Mouse (Mus musculus): ENCODE data around the gene Gm21988.

Gene Gm21988

DNA sequence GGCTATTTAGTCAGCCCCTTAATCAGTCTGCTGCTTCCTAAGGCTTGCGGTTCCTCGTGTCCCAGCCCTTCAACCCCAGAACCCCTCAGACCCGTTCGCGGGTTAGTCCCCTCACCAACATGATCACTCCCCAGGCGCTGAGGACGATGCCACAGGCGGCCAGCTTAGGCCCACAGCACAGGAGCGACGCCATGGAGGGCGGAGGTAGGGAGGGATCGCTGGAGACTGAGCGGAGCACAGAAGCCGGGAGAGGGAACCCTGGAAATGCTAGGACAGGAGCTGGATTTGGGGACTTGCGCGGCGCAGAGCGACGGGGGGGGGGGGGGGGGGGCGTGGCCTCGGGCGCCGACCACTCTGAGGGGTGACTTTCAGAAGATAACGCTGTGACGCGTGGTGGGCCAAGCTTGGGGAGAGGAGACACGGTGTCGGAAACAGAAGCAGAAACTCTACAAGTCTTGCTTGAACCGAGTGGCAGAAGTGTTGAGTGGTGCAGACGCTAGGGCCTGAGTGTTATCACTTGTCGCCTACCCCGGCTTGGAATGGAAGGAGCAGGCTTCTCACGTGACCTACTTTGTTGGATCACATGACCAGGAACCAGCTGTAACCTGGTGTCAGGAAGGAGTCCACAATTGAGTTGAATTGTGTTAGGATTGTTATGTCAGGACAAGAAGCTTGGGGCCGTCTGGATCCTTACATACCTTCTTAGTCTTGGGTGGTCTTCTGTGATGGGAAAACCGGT lies at the start of gene Gm21988, which contains the start of gene Rnasek:
TSS of gene Gm21988 (minus strand) at position 290 of the 739 bp plus-strand sequence.
TSS of gene Rnasek (minus strand) at position 302 of the 739 bp plus-strand sequence.
- peak; percentile 75 for DNase-seq (ENCODE audit: low read depth, low spot score)

DNA sequence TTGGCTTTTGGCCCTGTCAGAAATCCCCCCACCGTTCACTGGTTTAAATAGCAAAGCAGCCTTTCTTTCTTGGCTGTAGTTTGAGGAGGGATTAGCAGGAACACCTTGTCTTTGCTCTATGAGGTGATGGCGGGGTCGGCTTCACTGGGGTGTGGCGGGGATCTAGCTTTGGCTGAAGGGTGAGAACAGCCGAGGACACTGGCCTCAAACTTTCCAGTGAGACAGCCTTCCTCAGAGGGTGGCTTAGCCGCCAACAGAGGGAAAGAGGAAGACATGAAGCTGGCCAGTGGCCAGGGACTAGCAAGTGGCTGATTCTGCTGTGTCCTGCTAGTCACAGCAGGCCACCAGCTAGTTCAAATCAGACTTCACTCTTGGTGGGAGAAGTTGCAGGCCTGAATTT lies 49.6 kb upstream of the Gm21988 start:
- no peak for DNase-seq (ENCODE audit: low read depth, low spot score)

DNA sequence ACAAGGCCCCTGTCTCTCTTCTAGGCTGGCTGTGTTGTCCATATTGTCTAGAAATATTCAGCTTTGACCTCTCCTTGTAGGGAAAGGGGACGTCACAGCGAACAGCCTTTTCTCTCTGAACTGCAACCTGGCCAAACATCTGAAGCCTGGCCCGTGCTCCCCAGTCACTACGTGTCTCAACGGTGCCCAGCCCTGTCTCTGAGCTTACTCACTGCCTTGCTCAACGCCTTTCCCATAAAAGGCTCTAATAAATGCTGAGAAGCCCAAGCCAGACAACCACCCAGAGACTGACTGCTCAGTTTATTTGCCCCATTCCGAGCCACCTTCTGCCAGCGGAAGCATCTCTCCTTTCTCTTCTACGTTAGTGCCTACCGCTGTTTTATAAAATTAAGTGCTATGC lies 48.5 kb upstream of the Gm21988 start:
- no peak for DNase-seq (ENCODE audit: low read depth, low spot score)

DNA sequence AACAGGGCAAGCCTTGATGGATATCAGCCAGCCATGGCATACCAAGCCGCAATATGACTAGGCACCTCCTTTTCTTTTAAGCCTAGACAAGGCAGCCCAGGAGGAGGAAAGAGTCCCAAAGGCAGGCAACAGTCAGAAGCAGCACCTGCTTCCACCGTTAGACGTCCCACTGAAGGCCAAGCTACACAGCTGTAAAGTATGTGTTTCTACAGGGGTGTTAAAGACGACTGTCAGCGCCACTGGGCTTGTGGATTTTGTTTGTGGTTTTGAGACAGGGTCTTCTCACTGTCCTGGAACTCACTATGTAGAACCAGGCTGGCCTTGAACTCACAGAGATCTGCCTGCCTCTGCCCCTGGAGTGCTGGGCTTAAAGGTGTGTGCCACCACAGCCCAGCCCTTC lies 46.1 kb upstream of the Gm21988 start:
- no peak for DNase-seq (ENCODE audit: low read depth, low spot score)

DNA sequence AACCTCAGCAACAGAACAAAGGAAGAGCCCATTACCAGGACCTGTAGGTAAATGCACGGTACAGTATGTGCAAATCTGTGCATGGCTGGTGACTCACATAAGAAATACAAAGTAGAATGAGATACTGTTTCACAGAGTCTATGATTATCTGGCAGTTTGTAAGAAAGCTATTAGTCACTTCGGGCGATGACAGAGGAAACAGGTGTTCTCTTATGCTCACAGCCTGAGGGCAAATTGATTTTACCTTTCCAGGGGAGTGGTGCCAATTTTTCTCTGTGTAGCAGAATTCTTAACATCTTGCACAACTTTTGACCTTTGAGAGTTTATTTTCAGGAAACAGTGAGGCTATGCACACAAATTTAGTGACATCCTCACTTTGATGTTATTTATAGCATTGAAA lies 45.1 kb upstream of the Gm21988 start:
- DNase-seq (ENCODE audit: low read depth, low spot score): no peak

DNA sequence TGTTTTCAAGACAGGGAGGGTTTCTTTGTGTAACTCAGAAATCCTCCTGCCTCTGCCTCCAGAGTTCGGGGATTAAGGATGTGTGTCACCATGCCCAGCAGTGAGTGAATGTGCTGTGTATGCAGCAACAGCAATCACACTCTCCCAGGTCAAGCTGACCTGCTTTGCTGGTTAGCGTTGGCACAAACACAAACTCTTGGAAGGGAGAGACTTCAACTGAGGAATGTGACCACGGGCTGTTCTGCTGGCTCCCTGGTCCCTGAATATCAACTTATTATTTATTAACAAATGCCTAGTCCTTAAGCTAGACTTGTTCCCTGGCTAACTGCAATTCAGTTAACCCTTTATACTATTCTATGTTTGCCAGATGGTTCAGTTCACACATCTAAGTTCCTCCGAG lies 44.0 kb upstream of the Gm21988 start:
- DNase-seq (ENCODE audit: low read depth, low spot score): no peak

DNA sequence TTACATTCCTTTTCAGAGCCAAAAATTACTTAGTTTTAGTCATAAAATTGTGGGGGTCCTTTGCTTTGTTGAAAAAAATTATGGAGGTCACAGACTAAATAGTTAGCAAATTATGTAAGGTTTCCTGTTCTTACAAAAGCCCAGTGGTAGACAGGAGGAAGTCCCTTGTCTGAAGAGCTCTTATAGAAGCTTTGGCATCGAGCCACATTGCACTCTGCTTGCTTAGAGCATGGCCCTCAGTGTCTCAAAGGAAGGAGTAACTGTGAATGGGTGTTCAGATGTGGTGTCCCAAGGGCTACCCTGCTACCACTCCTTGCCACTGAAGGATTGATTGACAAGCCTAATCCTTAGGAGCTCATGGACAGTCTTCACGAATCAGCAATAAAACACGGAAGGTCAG lies 40.8 kb upstream of the Gm21988 start:
- DNase-seq (ENCODE audit: low read depth, low spot score): no peak

DNA sequence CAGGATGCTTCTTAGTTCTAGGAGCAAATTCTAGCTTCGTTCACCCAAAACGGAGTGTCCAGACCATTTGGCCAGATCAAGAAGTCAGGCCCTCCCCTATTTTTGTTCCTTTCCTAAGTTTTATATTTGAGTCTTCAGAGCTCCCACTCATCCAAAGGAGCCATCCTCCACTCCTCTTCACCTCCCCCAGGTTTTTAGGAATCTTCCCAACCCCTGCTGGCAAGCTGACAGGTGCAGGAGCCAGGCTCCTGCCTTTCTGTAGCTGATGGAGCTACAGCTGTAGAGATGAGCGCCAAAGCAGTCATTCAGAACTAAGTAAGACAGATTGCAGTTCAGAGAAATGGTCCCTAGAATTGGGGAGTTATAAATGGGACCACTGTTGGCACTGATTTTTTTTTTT lies 39.3 kb upstream of the Gm21988 start:
- DNase-seq (ENCODE audit: low read depth, low spot score): no peak

DNA sequence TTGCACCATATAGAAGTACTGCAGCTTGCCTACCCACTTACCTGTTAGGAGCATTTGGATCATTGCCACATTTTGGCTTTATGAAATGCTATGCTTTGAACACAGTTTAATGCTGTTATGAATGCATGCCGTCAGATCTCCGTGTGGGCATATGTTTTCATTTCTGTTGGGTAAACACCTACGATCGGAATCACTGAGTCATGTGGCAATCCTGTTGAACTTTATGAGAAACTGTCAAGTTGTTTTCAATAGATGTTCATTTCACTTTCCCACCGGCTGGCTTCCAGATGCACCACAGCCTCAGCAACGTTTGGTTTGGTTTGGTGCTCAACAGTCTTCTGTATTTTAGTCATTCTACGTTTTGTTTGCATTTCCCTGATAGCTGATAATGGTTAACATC lies 32.0 kb upstream of the Gm21988 start:
- no peak for DNase-seq (ENCODE audit: low read depth, low spot score)

DNA sequence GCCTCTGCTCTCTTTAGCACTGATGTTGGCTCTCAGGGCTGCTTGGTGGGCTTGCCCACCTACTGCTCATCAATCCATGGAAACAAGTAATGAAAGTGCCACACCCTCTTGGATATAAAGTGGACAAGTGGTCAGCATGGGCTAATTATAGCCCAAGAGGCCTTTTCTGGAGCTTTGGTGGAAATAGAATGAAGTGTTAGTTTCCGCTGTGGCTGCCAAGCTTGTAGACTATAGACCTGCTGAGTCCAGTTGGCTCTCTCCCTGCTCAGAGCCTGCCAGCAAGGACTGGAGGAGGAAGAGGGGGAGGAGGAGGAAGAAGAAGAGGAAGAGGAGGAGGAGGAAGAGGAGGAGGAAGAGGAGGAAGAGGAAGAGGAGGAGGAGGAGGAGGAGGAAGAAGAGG lies 26.8 kb upstream of the Gm21988 start:
- DNase-seq (ENCODE audit: low read depth, low spot score): no peak

DNA sequence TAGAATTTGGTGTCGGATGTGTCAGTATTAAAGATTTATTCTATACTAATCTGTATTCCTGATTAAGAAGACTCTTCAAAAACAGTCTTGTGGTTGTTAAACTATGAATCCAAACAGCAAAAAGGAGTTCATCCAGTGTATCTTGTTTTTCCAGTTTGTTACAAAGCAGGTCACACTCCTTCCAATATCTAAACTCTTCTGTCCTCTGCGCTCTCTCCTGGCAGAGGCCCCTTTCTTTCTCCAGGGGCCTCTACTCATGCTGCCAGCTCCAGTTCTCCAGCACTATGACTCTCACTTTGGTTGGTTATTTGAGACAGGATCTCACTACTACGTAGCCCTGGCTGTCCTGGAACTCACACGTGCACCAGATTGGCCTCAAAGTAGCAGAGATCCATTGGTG lies 26.2 kb upstream of the Gm21988 start:
- DNase-seq (ENCODE audit: low read depth, low spot score): no peak

DNA sequence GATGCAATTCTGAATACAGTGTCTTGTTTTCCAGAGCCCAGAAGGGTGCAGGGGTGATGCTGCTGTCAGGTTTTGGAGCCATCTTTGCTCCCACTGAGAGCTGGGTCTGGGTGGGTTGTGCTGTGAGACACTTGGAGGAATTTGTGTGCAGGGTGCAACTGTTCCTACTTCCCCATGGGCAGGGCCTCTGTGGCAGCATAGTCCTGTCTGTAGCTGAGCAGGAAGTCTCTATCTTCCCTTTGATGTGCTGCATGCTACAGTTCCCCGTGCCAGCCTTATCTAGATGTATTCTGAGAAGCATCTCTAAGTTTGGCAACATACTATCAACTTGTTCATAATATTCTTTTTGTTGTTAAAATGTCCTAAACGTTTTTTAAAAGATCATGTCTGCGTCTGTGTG lies 25.6 kb upstream of the Gm21988 start:
- DNase-seq (ENCODE audit: low read depth, low spot score): no peak

DNA sequence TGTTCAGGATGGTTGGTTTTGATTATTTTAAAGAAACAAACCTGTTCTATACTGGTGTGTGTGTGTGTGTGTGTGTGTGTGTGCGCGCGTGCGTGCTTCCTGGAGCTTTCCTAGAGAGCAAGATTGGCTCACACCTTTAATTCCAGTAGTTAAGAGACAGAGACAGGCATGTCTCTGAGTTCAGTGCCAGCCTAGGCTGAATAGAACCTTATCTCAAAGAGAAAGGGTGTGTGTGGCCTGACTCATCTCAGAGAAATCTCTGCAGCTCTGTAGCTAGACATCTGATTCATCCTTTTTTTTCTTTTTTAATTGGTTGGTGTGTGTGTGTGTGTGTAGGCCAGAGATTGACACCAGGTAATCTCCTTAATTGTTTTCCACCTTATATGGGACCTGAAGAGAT lies 19.4 kb upstream of the Gm21988 start:
- DNase-seq (ENCODE audit: low read depth, low spot score): no peak

DNA sequence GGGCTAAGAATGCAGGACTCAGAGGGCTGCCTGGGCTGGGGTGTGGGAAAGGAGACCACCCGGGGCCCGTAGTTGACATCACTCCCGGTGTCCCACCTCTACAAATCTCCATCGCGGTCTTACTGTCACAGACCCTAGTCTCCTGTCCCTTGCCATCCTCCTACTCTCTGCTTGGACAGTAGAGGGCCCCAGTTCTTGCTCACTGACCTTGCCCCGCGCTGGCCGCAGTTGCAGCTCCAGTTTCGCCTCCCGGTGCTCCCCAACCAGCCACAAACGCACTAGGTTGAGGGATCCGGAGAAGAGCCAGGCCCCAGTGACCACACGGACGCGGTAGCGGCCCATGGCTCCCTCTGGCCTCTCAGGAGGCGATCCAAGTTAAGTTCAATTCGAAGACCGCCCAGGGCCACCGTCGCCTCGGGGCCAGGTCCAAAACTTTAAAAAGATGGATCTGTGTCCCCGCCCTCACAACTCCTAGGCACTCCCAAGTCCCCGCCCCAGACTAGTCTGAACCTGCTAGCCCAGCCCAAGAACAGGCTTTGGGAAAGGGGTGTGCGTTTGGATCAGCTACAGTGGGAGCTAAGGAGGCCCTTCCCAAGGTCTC lies 15.4 kb upstream of the Gm21988 start, which contains the start of gene Alox12:
TSS of gene Alox12 (minus strand) at position 423 of the 601 bp plus-strand sequence.
- no peak for DNase-seq (ENCODE audit: low read depth, low spot score)

DNA sequence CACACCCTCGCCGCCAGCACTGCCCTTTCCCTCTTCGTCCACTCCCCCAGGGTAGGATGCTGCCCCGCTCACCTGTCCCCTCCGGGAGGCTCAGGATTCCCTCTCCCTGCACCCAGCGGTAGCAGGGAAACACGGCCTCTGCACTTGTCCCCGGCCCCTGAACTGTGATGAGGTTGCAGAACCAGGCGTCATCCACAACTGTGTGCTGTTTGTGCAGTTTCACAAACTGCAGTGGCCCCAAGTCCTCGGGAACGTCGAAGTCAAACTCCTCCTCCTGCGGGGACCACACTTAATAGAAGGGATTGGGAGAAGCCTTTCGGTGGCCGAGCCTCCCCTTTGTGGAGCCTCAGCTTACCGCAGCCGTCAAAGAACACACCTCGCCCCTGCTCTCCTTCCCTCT lies 14.7 kb upstream of the Gm21988 start:
- DNase-seq (ENCODE audit: low read depth, low spot score): no peak

DNA sequence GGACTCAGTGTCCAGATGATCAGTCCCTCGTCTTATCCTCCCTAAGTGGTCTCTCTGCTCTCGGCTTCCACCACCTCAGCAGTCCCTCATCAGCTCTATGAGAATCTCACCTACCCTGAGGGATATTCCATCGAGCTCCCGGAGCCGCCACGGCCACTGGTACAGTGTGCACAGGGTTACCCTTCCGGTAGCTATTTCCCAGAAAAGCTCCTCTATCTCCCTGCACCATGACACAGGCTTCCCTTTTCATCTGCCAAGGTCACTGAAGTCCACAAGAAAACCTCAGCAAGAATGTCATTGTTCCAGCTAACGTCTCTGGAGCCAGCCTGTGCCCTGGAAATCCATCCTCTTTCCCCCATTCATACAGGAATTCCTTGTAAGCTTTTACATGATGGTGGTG lies 12.2 kb upstream of the Gm21988 start:
- DNase-seq (ENCODE audit: low read depth, low spot score): no peak

DNA sequence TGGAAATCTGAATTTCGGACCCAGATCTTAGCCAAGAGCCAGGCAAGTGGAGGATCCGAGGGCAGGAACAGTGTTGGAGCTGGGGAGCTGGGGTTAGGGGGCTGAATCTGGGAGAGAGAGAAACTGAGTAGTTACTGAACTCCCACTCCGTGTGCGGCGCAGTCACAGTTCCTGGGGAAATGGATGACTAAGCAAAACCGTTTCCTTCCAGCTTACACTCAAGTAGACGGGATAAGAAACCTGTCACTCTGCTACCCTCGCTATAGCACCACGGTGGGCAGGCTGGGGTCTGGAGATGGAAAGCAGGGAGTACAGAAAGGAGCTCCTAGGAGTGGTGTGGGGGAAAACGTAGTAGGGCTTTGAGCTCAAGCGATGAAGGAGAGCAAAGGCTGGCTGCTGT lies 10.5 kb upstream of the Gm21988 start:
- DNase-seq (ENCODE audit: low read depth, low spot score): no peak

DNA sequence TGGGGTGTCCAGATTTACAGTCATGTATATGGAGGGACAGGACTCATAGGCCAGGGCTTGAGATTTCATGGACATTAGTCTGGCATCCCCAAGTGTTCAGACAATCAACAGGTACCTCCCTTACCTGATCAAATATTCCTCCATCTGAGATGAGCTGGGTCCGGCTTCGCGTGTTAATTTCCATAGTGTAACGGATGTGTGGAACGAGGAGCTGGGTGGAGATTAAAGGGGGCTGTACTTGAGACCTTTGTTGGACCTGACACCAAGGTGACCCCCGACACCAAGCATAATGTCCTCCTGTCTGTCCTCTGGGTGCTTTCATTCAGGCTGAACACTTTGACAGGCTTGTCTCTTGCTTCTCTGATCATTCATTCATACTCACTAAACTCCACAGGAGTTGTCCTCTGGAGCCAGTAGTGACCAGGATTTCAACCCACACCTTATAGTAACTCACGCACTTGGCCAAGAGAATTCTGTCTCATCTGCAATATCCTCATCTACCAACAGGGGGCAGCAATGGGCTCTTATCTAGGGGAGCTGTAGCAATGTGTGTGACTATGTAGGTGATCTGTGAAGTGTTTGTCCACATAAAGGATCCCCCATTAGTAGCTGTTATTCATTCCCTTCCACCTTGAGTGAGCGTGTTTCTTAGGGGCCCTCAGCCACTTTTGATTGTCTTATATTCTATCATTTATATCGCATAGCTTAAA lies 7.7 kb upstream of the Gm21988 start:
- peak; percentile 58 for DNase-seq (ENCODE audit: low read depth, low spot score)

DNA sequence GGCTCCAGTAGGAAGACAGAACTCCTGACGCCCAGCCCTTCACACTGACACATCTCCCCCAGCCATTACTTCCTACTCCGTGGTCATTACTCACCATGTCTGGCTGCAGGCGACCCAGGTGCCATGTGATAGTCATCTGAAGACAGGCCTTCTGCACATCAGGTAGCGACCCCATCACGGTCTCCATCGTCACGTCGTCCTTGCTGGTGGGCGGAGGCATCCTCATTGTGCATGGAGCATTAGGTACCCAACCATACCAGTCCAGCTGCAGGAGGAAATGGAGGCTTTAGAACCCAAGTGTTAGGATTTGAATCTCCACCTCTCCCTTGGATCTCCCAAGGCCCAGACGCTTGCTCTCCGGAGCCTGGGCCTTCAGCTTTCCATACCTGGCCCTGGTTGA lies 3.0 kb upstream of the Gm21988 start:
- no peak for DNase-seq (ENCODE audit: low read depth, low spot score)

DNA sequence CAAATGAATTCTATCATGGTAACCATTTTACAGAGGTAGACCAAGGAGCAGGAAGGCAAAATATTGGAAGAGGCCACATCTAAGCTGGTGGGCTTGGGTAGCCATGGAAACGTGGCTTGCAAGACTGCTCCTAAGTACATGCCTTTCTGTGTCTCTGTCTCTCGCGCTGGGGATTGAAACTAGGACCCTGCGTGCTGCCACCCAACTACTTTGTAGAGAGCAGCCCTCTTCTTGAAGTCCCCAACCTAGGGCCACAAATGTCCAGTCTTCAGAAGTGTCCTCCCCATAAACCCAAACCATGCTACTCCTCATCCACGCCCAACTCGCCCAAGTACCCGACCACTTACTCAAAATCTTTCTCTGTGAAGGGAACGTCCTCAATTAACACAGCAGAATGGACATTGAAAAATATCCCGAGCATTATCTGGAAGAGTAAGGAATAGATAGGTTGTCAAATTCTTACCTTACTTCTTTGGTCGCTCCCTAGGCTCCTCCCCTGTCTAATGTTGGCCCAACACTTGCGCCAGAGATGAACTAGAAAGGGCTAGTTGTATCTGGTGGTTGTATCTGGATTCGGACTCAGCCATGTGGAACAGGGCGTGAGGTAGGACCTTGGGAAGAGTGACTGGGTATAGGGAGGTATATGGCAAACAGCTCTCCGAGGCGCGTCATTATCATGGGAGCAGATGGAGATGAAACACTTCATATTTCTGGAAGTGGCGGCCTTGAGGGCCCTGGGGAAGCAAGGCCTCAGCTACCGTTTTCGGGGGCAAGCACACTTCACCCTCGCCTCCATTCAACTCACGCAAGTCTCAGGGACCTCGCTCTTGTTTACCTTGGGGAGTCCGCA lies 814 bp downstream of the Gm21988 start:
- no peak for DNase-seq (ENCODE audit: low read depth, low spot score)

DNA sequence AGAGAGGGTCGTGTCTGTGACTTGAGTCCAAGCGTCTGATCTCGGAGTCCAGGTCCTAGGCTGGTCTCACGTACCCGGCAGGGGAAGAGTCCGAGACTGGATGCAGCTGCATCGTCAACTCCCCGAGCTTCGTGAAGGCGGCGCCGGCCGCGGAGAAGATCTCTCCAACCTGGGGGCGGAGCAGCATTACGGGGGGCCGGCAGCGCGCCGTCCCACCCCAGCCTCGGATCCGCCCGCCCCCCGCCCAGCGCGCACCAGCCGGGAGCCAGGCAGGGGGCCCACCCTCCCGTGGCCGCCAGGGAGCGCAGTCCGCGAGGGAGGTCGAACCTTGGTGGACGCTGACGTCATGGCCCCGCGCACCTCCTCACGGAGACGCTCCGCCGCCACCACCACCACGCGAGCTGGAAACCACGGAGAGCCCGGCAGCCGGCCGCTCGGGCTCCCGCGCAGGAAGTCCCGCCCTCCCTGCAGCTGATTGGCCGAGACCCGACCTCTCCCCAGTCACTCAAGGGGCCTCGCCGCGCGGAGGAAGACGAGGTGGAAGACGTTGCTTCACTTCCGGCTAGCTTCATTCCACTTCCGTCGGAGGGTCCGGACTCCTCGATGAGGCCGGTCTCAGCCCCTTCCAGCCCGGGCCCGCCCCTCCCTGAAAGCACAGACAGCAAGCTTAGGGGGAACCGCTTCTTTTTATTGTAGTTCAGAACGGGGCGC lies 2.0 kb downstream of the Gm21988 start, which contains the start of gene 0610010K14Rik:
TSS of gene 0610010K14Rik (minus strand) at position 458 of the 711 bp plus-strand sequence.
- peak; percentile 96 for DNase-seq (ENCODE audit: low read depth, low spot score)
